Mouse (Mus musculus): ENCODE measurements around the gene Ston2. TPM values are rescaled to one million over a fixed set of nuclear protein-coding genes. Genes with fewer than 3 reads are reported as not detected.

Gene Ston2
- polyA plus RNA-seq (2015; fragmentation: Nextera tagmentation; extraction: Ambion mirVana), result 10.0 and 10.7 TPM in 2 replicates

GRCm38 (mm10) chr12:91787959-91788437, at the start of gene Ston2:
Gene Ston2, minus strand, starts transcription at chr12:91788387.

GRCm38 (mm10) chr12:91589847-91590690, 198.1 kb downstream of the Ston2 start, which contains the start of gene Gtf2a1:
Gene Gtf2a1, minus strand, starts transcription at chr12:91590487.

Small RNA genes within 50 kb of the gene (microRNA-seq; reads per million reads assigned to microRNA genes)
- gene Gm22015, result not detected

Other genes starting within 250 kb of the Ston2 start
- 32.7 and 33.8 TPM in 2 replicates for gene Gtf2a1, start 197.9 kb downstream of the Ston2 start, polyA plus RNA-seq (2015; fragmentation: Nextera tagmentation; extraction: Ambion mirVana)
- gene Sel1l, start 60.8 kb upstream of the Ston2 start, polyA plus RNA-seq (2015; fragmentation: Nextera tagmentation; extraction: Ambion mirVana), result 101 and 106 TPM in 2 replicates

All from neural tube, postnatal 0 days (tissue).